Mouse (Mus musculus) forebrain, embryonic 10.5 days (tissue): ENCODE measurements around the gene Lrguk. TPM values are rescaled to one million over a fixed set of nuclear protein-coding genes. Genes with fewer than 3 reads are reported as not detected.
A peak's percentile ranks its signal among the peaks of the same experiment; 100 is the strongest.

Experiments used
- DNase-seq: peaks from one replicate; pipeline ENCODE4 v3.0.0-alpha.2; 2017; ENCODE audit warnings: low spot score; ENCODE audit errors: extremely low spot score
- H3K27ac ChIP-seq: fragments of 300-500 bp; sonication (generic); 2 replicates; pipeline ENCODE4 v1.5.1; 2016; ENCODE audit warnings: mild to moderate bottlenecking
- H3K27me3 ChIP-seq: fragments of 300-500 bp; sonication (generic); 2 replicates; pipeline ENCODE4 v1.6.1; 2016; ENCODE audit warnings: mild to moderate bottlenecking; ENCODE audit not compliant: poor library complexity, severe bottlenecking
- H3K36me3 ChIP-seq: fragments of 300-500 bp; sonication (generic); replicated peaks from 2 replicates; pipeline ENCODE4 v1.6.1; 2016; ENCODE audit warnings: mild to moderate bottlenecking, moderate library complexity
- H3K4me1 ChIP-seq: fragments of 300-500 bp; sonication (generic); 2 replicates; pipeline ENCODE4 v1.6.1; 2016
- H3K4me3 ChIP-seq: fragments of 300-500 bp; sonication (generic); 2 replicates; pipeline ENCODE4 v1.5.1; 2016; ENCODE audit warnings: mild to moderate bottlenecking, moderate library complexity
- H3K9me3 ChIP-seq: fragments of 300-500 bp; sonication (generic); 2 replicates; pipeline ENCODE4 v1.6.1; 2016; ENCODE audit warnings: mild to moderate bottlenecking, moderate library complexity
- WGBS: fragments of 180-500 bp; shearing (Covaris S2); methylation state at CpG from one replicate; pipeline ENCODE4 v1.1.7; 2016; 5-methylcytosine and 5-hydroxymethylcytosine counted together
- polyA plus RNA-seq: library from polyadenylated mRNA; unstranded; fragments of >200 nt; fragmentation: Nextera tagmentation; extraction: Ambion mirVana; gene quantifications from 2 replicates; pipeline ENCODE4 v1.2.1, GENCODE M21; 2016

The Lrguk gene
- polyA plus RNA-seq, 1 experiment from 2014 or later: 1.2 TPM

DNA sequence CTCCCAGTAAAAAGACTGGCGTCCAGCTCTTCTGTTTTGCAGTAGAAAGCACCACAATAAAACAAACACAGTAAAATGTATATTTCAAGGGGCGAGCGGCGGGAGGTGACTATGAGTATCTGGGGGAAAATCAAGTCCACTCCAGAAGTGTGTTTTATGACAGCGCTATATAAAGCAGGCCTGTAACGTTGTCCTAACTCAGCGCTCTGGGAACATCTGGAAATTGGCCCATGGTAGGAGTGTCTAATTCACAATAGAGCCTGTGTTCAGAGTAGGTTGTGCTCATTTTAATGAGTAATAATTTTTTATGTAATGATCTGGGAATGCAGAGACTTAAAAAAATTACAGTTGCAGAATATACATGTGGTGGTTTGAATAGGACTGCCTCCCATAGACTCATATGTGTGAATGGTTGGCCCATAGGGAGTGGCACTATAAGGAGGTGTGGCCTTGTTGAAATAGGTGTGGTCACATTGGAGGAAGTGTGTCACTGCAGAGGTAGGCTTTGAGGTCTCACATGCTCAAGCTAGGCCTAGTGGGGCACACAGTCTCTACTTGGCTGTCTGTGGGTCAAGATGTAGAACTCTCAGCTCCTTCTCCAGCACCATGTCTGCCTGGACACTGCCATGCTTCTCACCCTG lies 87.7 kb downstream of the Lrguk start:
- no peak overlapping the region for H3K4me3 ChIP-seq
- no peaks in the 10 kb centered on the region for H3K9me3 ChIP-seq
- H3K27ac ChIP-seq: no peak overlapping the region
- no peaks in the 10 kb centered on the region for H3K36me3 ChIP-seq
- no peak for DNase-seq
- no peaks in the 10 kb centered on the region for H3K27me3 ChIP-seq
- 93% methylated on average over 7 of the region's 7 CpGs for WGBS
- H3K4me1 ChIP-seq: peaks cover 6% of the 10 kb centered on the region; the same call in 1 of the 2 replicates

DNA sequence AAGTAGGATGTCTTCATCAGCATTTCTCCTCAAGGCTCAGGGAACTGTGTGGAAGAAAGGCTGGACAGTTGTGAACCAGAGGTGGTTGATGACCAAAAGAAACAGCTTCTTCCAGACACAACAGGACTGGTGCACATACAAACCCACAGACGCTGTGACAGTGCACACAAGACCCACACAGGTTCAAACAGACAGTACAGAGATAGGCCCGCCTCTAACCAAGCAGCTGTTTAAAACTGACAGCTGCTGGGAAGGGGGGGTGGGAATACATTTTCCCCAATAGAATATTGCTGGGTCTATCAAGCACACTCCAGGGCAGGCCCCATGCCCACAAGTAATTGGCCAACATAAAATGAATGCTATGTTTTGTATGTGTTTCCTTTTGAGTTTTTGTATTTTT lies 95.2 kb downstream of the Lrguk start:
- Histone ChIP-seq H3K4me3 (no peak overlapping the region), H3K9me3 (no peaks in the 10 kb centered on the region), H3K27me3 (no peaks in the 10 kb centered on the region), H3K27ac (no peak overlapping the region), H3K4me1 (no peaks in the 10 kb centered on the region), H3K36me3 (no peaks in the 10 kb centered on the region)
- 87% methylated on average over 2 of the region's 2 CpGs for WGBS
- DNase-seq: no peak

DNA sequence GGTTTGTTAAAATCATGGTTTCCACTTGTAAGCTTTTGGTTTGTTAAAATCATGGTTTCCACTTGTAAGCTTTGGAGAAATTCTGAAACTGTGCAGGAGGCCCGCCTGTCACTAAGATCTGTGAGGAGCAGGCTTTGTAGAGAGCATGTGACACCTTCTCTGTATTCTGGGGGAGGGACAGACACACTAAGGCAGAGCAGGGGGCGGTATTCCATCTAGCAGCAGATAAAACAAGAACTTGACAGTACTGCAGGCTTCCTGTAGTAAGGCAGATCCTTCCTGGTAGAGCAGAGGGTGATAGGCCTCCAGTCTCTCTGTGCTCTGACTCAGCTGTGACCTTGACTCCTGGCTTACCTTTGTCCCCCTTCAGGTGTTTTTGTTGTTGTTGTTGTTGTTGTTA lies 100.0 kb downstream of the Lrguk start:
- no peaks in the 10 kb centered on the region for H3K36me3 ChIP-seq
- no peak for DNase-seq
- WGBS: 91% methylated on average over 2 of the region's 2 CpGs

DNA sequence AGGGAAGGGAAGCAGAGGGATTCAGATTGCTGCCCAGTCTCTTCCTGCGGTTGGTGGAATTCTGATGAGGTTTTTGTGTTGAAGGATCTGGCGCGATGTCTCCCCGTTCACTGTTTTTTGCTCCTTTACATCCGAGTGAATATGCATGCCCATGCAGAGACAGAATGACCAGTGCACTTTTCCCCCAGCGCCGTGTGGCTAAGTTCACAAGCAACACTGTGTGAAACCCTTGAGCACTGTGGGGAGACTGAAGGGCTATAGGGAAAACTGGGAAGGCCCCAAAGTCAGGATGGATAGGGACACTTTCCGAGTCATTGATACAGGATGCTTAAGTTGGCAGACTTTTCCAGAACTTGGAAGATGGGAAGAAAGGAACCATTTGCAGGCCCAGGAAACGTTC lies 103.1 kb downstream of the Lrguk start:
- no peak overlapping the region for H3K27ac ChIP-seq
- no peak overlapping the region for H3K4me3 ChIP-seq
- no peak for DNase-seq
- H3K9me3 ChIP-seq: no peaks in the 10 kb centered on the region
- no peaks in the 10 kb centered on the region for H3K27me3 ChIP-seq
- H3K4me1 ChIP-seq: no peaks in the 10 kb centered on the region
- no peaks in the 10 kb centered on the region for H3K36me3 ChIP-seq
- 89% methylated on average over 9 of the region's 9 CpGs for WGBS

More for the DNA sequence above, 100.0 kb downstream of the Lrguk start:
- Histone ChIP-seq H3K4me3 (no peak overlapping the region), H3K9me3 (no peaks in the 10 kb centered on the region), H3K4me1 (no peaks in the 10 kb centered on the region), H3K27me3 (no peaks in the 10 kb centered on the region), H3K27ac (no peak overlapping the region)

DNA sequence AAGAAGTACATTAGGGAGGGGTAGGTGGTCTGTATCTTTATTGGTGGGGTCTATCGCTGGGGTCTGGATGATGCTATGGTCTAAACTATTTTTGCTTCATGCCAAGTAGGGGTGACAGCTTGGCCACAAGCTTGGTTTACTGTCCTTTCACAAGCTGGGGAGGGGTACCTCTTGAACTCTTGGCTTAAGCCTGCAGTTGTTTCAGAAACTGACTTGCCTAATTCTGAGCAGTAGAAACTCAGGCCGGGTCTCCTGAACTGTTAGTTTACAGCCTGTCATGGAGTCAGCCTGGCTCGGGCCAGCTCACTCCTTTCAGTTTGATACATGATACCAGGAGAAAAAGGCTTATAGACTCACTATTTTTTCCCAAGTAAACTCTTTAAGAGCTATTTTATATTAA lies 109.1 kb downstream of the Lrguk start:
- Histone ChIP-seq H3K27me3 (no peaks in the 10 kb centered on the region), H3K36me3 (no peaks in the 10 kb centered on the region), H3K4me3 (no peak overlapping the region), H3K4me1 (no peaks in the 10 kb centered on the region), H3K27ac (no peak overlapping the region), H3K9me3 (no peaks in the 10 kb centered on the region)
- no peak for DNase-seq
- 91% methylated on average over 3 of the region's 3 CpGs for WGBS

DNA sequence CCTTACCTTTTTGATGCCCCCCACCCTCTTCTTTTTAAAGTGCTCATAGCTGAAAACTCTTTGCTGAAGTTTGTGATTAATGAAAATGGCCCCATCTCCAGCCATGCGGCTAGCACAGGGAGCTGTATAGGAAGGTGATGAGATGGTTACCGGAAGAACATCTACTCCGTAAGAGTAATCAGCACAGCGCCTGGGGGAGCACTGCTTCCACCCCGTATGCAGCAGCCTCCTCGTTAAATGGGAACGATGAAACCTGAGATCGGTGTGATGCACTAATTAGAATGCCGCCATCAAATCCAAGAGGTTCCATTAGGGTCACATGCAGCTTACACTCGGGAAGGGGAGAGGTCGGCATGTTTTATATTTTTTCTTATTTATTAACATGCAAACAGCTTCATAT lies 113.7 kb downstream of the Lrguk start:
- H3K27ac ChIP-seq: no peak overlapping the region
- no peaks in the 10 kb centered on the region for H3K27me3 ChIP-seq
- 78% methylated on average over 11 of the region's 11 CpGs for WGBS
- DNase-seq: no peak
- no peaks in the 10 kb centered on the region for H3K4me1 ChIP-seq
- H3K9me3 ChIP-seq: no peaks in the 10 kb centered on the region; the same call in 1 of the 2 replicates
- H3K36me3 ChIP-seq: no peaks in the 10 kb centered on the region
- H3K4me3 ChIP-seq: no peak overlapping the region

DNA sequence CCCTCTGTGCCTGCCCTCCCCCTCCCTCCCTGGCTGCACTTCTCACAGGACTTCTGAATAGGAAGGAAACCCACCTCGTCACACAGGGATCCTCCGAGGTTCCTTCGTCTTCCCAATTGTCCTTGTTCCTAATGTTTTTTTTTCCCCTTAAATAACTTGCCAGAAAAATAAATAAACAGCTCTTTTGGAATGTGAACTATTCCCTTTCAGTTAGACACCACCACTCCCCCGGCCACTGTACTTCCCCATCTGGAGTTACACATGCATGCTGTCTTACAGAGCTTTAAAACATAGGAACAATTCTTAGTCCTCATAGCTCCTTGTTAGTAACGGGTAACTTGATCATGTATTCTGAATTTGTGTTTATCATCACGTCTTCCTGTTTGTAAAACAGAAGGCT lies 116.8 kb downstream of the Lrguk start:
- no peak for DNase-seq
- no peaks in the 10 kb centered on the region for H3K36me3 ChIP-seq
- H3K4me3 ChIP-seq: no peak overlapping the region
- WGBS: 81% methylated on average over 6 of the region's 6 CpGs
- no peaks in the 10 kb centered on the region; the same call in 1 of the 2 replicates for H3K9me3 ChIP-seq
- no peaks in the 10 kb centered on the region for H3K27me3 ChIP-seq
- H3K27ac ChIP-seq: no peak overlapping the region
- no peaks in the 10 kb centered on the region for H3K4me1 ChIP-seq

DNA sequence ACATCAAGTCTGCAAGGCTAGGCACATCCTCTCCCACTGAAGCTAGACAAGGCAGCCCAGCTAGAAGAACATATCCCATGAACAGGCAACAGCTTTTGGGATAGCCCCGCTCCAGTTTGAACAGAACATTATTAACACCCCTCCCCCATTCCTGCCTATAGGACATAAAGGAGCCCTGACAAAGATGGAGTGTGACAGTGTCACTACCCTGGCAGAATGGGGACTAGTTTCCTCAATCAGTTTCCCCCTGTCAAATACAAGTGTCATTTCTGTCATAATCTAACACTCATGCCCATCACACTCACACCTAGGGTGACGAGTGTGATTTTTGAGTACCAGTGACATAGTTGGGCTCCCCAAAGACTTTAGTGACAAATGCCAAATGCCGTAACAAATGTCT lies 118.8 kb downstream of the Lrguk start:
- H3K9me3 ChIP-seq: no peaks in the 10 kb centered on the region; the same call in 1 of the 2 replicates
- H3K27ac ChIP-seq: no peak overlapping the region
- DNase-seq: no peak
- 91% methylated on average over 3 of the region's 3 CpGs for WGBS
- H3K36me3 ChIP-seq: no peaks in the 10 kb centered on the region
- no peaks in the 10 kb centered on the region for H3K27me3 ChIP-seq
- peaks cover 6% of the 10 kb centered on the region for H3K4me1 ChIP-seq
- H3K4me3 ChIP-seq: no peak overlapping the region

DNA sequence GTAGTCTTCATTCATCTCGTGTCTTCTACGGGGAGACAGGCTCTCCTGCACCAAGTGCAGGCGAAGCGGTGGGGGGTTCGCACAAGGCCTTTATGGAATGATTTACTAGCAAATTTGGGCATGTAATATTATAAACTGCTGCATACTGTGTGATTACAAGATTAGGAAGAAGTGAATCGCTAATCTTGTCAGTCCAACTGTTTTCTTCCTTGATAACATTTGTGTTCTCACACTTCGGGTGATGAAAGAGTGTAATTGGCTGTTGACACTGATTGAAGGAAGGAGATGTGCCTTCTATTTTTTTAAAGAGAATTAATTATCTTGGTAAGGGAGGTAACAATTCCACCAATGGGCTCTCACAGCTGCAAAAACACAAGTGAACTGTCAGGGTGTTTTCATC lies 119.4 kb downstream of the Lrguk start:
- H3K4me1 ChIP-seq: peaks cover 12% of the 10 kb centered on the region

DNA sequence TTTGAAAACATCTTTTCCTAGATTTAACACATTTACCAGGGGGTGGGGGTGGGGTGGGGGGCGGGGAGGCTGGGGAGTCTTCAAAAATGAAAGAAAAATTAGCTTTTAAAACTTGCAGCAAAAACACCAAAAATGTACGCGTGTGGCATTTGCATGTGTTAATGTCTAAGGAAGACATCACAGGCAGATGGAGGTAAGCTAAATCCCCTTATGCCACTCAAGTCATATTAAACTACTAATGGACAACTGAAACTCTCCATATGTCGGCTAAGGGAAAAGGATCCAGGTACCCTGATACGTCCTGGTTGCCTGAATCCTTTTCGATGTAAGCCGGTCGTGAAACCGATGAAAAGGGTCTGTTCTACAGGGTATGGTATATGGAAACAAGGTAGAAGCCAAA lies 119.8 kb downstream of the Lrguk start:
- Histone ChIP-seq H3K9me3 (no peaks in the 10 kb centered on the region; the same call in 1 of the 2 replicates), H3K27ac (no peak overlapping the region), H3K4me1 (peaks cover 16% of the 10 kb centered on the region), H3K36me3 (no peaks in the 10 kb centered on the region), H3K27me3 (no peaks in the 10 kb centered on the region), H3K4me3 (no peak overlapping the region)
- WGBS: 90% methylated on average over 9 of the region's 9 CpGs
- no peak for DNase-seq

More for the DNA sequence above, 119.4 kb downstream of the Lrguk start:
- Histone ChIP-seq H3K9me3 (no peaks in the 10 kb centered on the region; the same call in 1 of the 2 replicates), H3K36me3 (no peaks in the 10 kb centered on the region), H3K27me3 (no peaks in the 10 kb centered on the region), H3K4me3 (no peak overlapping the region), H3K27ac (no peak overlapping the region)
- 89% methylated on average over 7 of the region's 7 CpGs for WGBS
- no peak for DNase-seq

DNA sequence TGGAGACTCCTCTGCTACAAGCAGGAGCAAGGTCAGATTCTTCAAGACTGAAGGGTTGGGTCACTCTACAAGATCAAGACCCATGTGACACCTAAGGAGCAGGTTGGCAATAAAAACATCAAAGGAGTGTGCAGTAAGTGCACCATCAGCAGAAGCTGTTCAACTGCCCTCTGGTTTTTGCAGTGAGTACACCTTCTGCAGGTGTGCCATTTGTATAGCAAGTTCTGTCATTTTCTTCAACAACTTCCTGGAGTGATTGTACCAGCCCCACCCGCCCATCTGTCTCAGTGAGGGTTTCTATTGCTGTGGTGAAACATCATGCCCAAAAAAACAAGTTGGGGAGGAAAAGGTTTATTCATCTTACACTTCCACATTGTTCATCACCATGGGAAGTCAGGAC lies 120.6 kb downstream of the Lrguk start:
- Histone ChIP-seq H3K27me3 (no peaks in the 10 kb centered on the region), H3K4me1 (peaks cover 23% of the 10 kb centered on the region), H3K36me3 (no peaks in the 10 kb centered on the region), H3K27ac (no peak overlapping the region), H3K4me3 (no peak overlapping the region), H3K9me3 (no peaks in the 10 kb centered on the region; the same call in 1 of the 2 replicates)
- 88% methylated on average over 1 of the region's 1 CpGs for WGBS
- DNase-seq: no peak

DNA sequence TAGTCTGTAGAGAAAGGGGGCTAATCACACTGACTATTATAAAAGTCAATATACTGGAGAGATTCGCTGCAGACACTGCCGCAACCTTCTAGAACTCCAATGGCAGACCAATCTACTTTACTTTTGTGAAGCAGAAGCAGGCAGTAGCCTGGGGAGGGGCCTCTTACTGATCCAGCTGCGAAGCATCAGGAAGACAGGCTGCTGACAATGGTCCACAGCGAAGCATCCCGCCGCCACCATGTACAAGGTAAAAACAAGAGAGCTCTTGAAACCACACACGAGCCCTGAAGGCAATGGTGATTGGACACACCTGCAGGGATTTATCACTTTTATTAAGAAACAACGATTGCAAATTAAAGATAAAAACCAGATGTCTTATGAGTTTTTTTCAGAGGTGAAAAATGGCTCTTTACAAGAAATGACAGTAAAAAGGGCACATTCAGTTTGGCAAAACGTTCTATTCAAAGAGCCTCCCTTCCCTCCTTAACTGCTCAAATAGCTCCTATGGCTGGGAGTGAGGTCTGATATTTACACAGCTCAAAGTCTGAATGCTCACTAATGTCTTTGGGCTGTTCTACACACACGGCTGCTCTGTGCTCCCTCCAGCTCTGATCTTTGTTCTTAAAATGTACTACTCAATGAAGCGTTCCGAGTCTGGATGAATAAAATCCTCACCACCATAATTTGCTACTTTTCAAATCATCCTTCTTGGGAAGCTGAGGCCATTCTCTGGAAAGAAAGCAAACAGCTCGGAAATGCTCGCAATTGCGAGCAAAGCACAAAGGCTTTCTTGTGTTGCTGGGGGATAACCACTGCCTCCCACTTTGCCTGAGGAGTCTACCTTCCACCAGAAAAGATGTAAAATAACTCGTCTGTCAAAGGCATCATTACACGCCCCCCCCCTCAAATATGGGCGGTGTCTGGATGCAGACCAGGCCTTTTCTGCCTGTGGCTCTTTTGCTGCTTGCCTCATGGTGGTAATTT lies 124.1 kb downstream of the Lrguk start:
- Histone ChIP-seq H3K4me1 (peaks cover 23% of the 10 kb centered on the region), H3K27me3 (no peaks in the 10 kb centered on the region), H3K36me3 (peaks cover 24% of the 10 kb centered on the region), H3K9me3 (no peaks in the 10 kb centered on the region), H3K27ac (0 out of 2 replicates have a peak overlapping the region, but pooled peaks have one; percentile 12), H3K4me3 (no peak overlapping the region)
- peak; percentile 18 for DNase-seq
- WGBS: 65% methylated on average over 18 of the region's 18 CpGs

DNA sequence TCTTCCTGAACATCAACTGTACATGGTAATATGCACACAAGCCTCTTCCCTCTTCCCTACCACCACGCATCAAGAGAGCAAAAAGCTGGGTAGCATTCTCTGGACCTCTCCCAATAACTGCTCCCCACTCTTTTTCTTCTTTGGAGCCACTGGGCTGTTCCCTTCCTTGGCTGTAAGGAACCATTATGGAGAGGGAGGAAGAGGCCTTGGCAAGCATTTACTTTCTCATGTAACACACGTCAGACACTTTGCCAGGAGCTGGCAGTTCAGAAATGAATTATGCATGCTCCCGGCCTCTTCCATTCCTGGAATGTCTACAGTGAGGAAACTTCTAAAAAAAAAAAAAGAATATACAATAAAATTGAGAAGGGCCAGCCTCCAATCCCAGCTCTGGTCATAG lies 125.0 kb downstream of the Lrguk start:
- H3K27ac ChIP-seq: 0 out of 2 replicates have a peak overlapping the region, but pooled peaks have one; percentile 48
- no peak overlapping the region for H3K4me3 ChIP-seq
- H3K4me1 ChIP-seq: peaks cover 23% of the 10 kb centered on the region
- WGBS: 81% methylated on average over 3 of the region's 3 CpGs
- no peaks in the 10 kb centered on the region for H3K27me3 ChIP-seq
- no peak for DNase-seq
- H3K36me3 ChIP-seq: peaks cover 33% of the 10 kb centered on the region
- no peaks in the 10 kb centered on the region for H3K9me3 ChIP-seq
